Mouse (Mus musculus): Measurements from ENCODE around the gene Fxyd6. TPM values are rescaled to one million over a fixed set of nuclear protein-coding genes. Genes with fewer than 3 reads are reported as not detected.

Gene Fxyd6
- polyA plus RNA-seq, 1 experiment: 137 TPM

- Histone ChIP-seq H3K4me1 (ENCODE audit: control insufficient read depth, insufficient read depth, low read length) (peaks cover 11% of the 10 kb centered on the region; the same call in 1 of the 2 replicates), H3K27ac (ENCODE audit: insufficient read depth, low read length) (peak overlapping the region; percentile 91), H3K4me3 (ENCODE audit: insufficient read depth, low read length) (peak overlapping the region; percentile 95)
- TF ChIP-seq CTCF (IDR thresholded peaks at IDR 0.05; ENCODE audit: extremely low read depth, insufficient read depth, low read length): no peak
- TF ChIP-seq POLR2A (IDR thresholded peaks at IDR 0.05; ENCODE audit: extremely low read depth, insufficient read depth, low read length): no peak
These were observed 62.7 kb downstream of the Fxyd6 start for GRCm38 (mm10) chr9:45432639-45433038.

- peaks cover 11% of the 10 kb centered on the region; the same call in 1 of the 2 replicates for H3K4me1 ChIP-seq (ENCODE audit: control insufficient read depth, insufficient read depth, low read length)
- peak overlapping the region; percentile 95; the same call in 1 of the 2 replicates for H3K4me3 ChIP-seq (ENCODE audit: insufficient read depth, low read length)
These were observed 63.1 kb downstream of the Fxyd6 start for GRCm38 (mm10) chr9:45433119-45433518.

GRCm38 (mm10) chr9:45434171-45434570, 64.2 kb downstream of the Fxyd6 start:
- TF ChIP-seq POLR2A (IDR thresholded peaks at IDR 0.05; ENCODE audit: extremely low read depth, insufficient read depth, low read length) (no peak), CTCF (IDR thresholded peaks at IDR 0.05; ENCODE audit: extremely low read depth, insufficient read depth, low read length) (no peak)
- peaks cover 11% of the 10 kb centered on the region; the same call in 1 of the 2 replicates for H3K4me1 ChIP-seq (ENCODE audit: control insufficient read depth, insufficient read depth, low read length)
- H3K27ac ChIP-seq (ENCODE audit: insufficient read depth, low read length): no peak overlapping the region
- H3K4me3 ChIP-seq (ENCODE audit: insufficient read depth, low read length): no peak overlapping the region

More at GRCm38 (mm10) chr9:45433119-45433518, 63.1 kb downstream of the Fxyd6 start:
- 0 out of 2 replicates have a peak overlapping the region, but pooled peaks have one; percentile 91 for H3K27ac ChIP-seq (ENCODE audit: insufficient read depth, low read length)
- TF ChIP-seq POLR2A (IDR thresholded peaks at IDR 0.05; ENCODE audit: extremely low read depth, insufficient read depth, low read length) (no peak), CTCF (IDR thresholded peaks at IDR 0.05; ENCODE audit: extremely low read depth, insufficient read depth, low read length) (no peak)

- no peak overlapping the region for H3K27ac ChIP-seq (ENCODE audit: insufficient read depth, low read length)
- TF ChIP-seq POLR2A (IDR thresholded peaks at IDR 0.05; ENCODE audit: extremely low read depth, insufficient read depth, low read length) (no peak), CTCF (IDR thresholded peaks at IDR 0.05; ENCODE audit: extremely low read depth, insufficient read depth, low read length) (no peak)
- H3K4me3 ChIP-seq (ENCODE audit: insufficient read depth, low read length): no peak overlapping the region
- peaks cover 11% of the 10 kb centered on the region; the same call in 1 of the 2 replicates for H3K4me1 ChIP-seq (ENCODE audit: control insufficient read depth, insufficient read depth, low read length)
These were observed 69.0 kb downstream of the Fxyd6 start for GRCm38 (mm10) chr9:45439025-45439424.

DNA sequence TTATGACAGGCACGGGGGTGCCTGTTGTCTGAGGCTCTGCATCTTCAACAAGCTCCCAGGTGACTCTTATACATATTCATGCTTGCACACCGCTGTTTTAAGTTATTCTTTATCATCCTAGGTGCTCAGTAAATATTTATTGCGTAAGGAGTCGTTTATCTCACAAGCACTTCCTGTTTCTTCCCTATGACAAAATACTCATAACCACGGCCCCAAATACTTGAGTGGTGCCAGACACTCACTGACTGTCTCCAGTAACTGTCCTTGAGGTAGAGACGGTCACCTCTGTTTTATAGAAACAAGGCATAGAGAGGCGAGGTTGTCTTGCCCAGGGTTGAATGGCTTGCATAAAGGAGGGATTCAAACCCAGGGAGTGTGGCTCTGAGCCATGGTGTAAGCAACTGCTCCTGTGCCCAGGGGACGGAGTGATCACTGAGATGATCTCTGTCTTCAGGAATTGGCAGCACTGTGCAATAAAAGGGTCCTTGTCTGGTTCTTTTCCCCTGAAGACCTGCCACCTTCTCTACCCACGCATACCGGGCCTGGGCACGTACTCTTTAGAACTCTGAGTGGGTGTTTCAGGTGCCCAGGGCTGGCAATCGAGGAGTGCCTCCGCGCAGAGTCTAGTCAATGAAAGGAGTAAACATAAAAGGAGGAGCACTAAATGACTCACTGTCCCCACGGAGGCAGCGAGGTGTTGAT, 70.2 kb downstream of the Fxyd6 start:
- Histone ChIP-seq H3K27ac (ENCODE audit: insufficient read depth, low read length) (no peak overlapping the region), H3K4me1 (ENCODE audit: control insufficient read depth, insufficient read depth, low read length) (peaks cover 7% of the 10 kb centered on the region; the same call in 1 of the 2 replicates), H3K4me3 (ENCODE audit: insufficient read depth, low read length) (no peak overlapping the region)
- TF ChIP-seq POLR2A (IDR thresholded peaks at IDR 0.05; ENCODE audit: extremely low read depth, insufficient read depth, low read length): no peak

DNA sequence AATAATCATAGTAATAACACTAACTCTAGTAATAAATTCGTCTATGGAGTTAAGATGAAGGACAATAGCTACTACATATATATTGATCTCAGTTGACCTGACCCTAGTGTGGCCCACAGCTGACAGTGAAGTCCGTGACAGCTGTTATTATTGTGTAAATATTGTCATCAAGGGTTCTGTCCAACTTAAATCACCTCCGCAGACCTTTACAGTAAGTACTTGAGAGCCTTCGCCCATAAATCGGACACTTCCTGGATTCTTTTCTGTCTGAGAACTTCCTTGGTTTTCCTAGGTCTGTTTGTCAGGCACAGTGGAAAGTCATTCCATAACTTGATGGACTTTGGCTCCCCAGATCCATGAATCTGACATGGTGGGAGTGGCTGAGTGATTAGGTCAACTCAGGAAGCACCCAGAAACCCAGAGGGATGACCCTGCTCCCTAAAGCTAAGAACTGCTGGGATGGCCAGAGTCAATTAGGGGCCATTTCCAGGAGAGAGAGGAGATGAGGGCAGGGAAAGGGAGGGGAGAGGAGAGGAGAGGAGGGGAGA, 74.3 kb downstream of the Fxyd6 start:
- no peak overlapping the region for H3K27ac ChIP-seq (ENCODE audit: insufficient read depth, low read length)
- H3K4me3 ChIP-seq (ENCODE audit: insufficient read depth, low read length): no peak overlapping the region
- H3K4me1 ChIP-seq (ENCODE audit: control insufficient read depth, insufficient read depth, low read length): peaks cover 3% of the 10 kb centered on the region; the same call in 1 of the 2 replicates
- TF ChIP-seq CTCF (IDR thresholded peaks at IDR 0.05; ENCODE audit: extremely low read depth, insufficient read depth, low read length) (no peak), POLR2A (IDR thresholded peaks at IDR 0.05; ENCODE audit: extremely low read depth, insufficient read depth, low read length) (no peak)

Other genes with a start within 250 kb of the Fxyd6 start
- gene Scn4b, start 231.8 kb upstream of the Fxyd6 start, polyA plus RNA-seq (2012; rRNA removed): 31.9 and 87.5 TPM in 2 replicates
- gene BC049352, start 188.2 kb upstream of the Fxyd6 start, polyA plus RNA-seq (2012; rRNA removed): 1.5 and 1.8 TPM in 2 replicates
- 0.13 and 0.25 TPM in 2 replicates for gene Tmprss4, start 166.1 kb upstream of the Fxyd6 start, polyA plus RNA-seq (2012; rRNA removed)
- 4.7 and 5.1 TPM in 2 replicates for gene Il10ra, start 101.0 kb upstream of the Fxyd6 start, polyA plus RNA-seq (2012; rRNA removed)
- 0.06 TPM in 1 of 2 replicates, not detected in the other for gene Tmprss13, start 51.1 kb upstream of the Fxyd6 start, polyA plus RNA-seq (2012; rRNA removed)
- 14.4 and 16.9 TPM in 2 replicates for gene Fxyd2, start 29.5 kb downstream of the Fxyd6 start, polyA plus RNA-seq (2012; rRNA removed)
- 29.7 and 30.0 TPM in 2 replicates for gene Dscaml1, start 56.4 kb downstream of the Fxyd6 start, polyA plus RNA-seq (2012; rRNA removed)

All from cortical plate, adult 2 months (tissue).